Mouse (Mus musculus): Measurements from ENCODE around the gene Gm49416. TPM values are rescaled to one million over a fixed set of nuclear protein-coding genes. Genes with fewer than 3 reads are reported as not detected.
"Not testable (repeated sequence)": the region's sequence is repeated elsewhere in the genome, so short reads cannot be mapped to it uniquely, and the experiment has no call there.

Gene Gm49416
- total RNA-seq, 2 experiments from 2014 or later: 2.8 to 3.3 TPM

GRCm38 (mm10) chr19:8872266-8872840 is 16.4 kb upstream of the Gm49416 start:
- DNase-seq (ENCODE audit: low spot score in 2 of 2): no peak

GRCm38 (mm10) chr19:8875031-8875430 is 13.7 kb upstream of the Gm49416 start:
- DNase-seq (ENCODE audit: low spot score in 2 of 2): no peak

GRCm38 (mm10) chr19:8880311-8881033 is 8.3 kb upstream of the Gm49416 start, which contains the start of gene Uqcc3:
Uqcc3 (minus strand) TSS chr19:8880923.
- peak; percentile 72 to 83 for DNase-seq (ENCODE audit: low spot score in 2 of 2)

- no peak for DNase-seq (ENCODE audit: low spot score in 2 of 2)
Measured at GRCm38 (mm10) chr19:8881034-8881392, 7.7 kb upstream of the Gm49416 start.

- no peak for DNase-seq (ENCODE audit: low spot score in 2 of 2)
Measured at GRCm38 (mm10) chr19:8883616-8884015, 5.1 kb upstream of the Gm49416 start, which contains the start of the genes Lbhd1 and Gm49403. Lbhd1 (plus strand) TSS chr19:8883732. Gm49403 (plus strand) TSS chr19:8883930.

GRCm38 (mm10) chr19:8886916-8887584 is 1.7 kb upstream of the Gm49416 start:
- DNase-seq (ENCODE audit: low spot score in 2 of 2): no peak

- DNase-seq (ENCODE audit: low spot score in 2 of 2): no peak
Measured at GRCm38 (mm10) chr19:8887585-8888463, 902 bp upstream of the Gm49416 start.

GRCm38 (mm10) chr19:8892829-8893766 is 4.4 kb downstream of the Gm49416 start, which contains the start of gene Ints5:
Ints5 (plus strand) TSS chr19:8893005.
- DNase-seq (ENCODE audit: low spot score in 2 of 2): peak; percentile 65 to 74

GRCm38 (mm10) chr19:8895397-8895960 is 6.8 kb downstream of the Gm49416 start:
- DNase-seq (ENCODE audit: low spot score in 2 of 2): no peak

- DNase-seq (ENCODE audit: low spot score in 2 of 2): not testable (repeated sequence)
Measured at GRCm38 (mm10) chr19:8896231-8896630, 7.5 kb downstream of the Gm49416 start.

- DNase-seq (ENCODE audit: low spot score in 2 of 2): peak in 1 of 2 experiments; percentile 37
Measured at GRCm38 (mm10) chr19:8897211-8897864, 8.6 kb downstream of the Gm49416 start.

- peak; percentile 85 to 95 for DNase-seq (ENCODE audit: low spot score in 2 of 2)
Measured at GRCm38 (mm10) chr19:8897865-8898495, 9.3 kb downstream of the Gm49416 start, which contains the start of gene Ganab. Ganab (plus strand) TSS chr19:8898071.

GRCm38 (mm10) chr19:8898576-8898975 is 9.8 kb downstream of the Gm49416 start:
- DNase-seq (ENCODE audit: low spot score in 2 of 2): no peak

GRCm38 (mm10) chr19:8899079-8899478 is 10.4 kb downstream of the Gm49416 start:
- no peak for DNase-seq (ENCODE audit: low spot score in 2 of 2)

- DNase-seq (ENCODE audit: low spot score in 2 of 2): no peak
Measured at GRCm38 (mm10) chr19:8903412-8903811, 14.7 kb downstream of the Gm49416 start.

- no peak for DNase-seq (ENCODE audit: low spot score in 2 of 2)
Measured at GRCm38 (mm10) chr19:8908531-8908930, 19.8 kb downstream of the Gm49416 start.

GRCm38 (mm10) chr19:8911810-8912209 is 23.1 kb downstream of the Gm49416 start:
- no peak for DNase-seq (ENCODE audit: low spot score in 2 of 2)

GRCm38 (mm10) chr19:8914212-8914611 is 25.5 kb downstream of the Gm49416 start:
- DNase-seq (ENCODE audit: low spot score in 2 of 2): no peak

All from adrenal gland, postnatal 4 days (tissue).